Mouse (Mus musculus) lung, embryonic 14.5 days (tissue): Measurements from ENCODE around the gene Wipf1. TPM values are rescaled to one million over a fixed set of nuclear protein-coding genes. Genes with fewer than 3 reads are reported as not detected.

ENCODE experiments used
- ATAC-seq: fragments of 200-750 bp; cut with Nextera tagmentation; 2 replicates; pipeline ENCODE4 v1.8.0; 2017; ENCODE audit warnings: mild to moderate bottlenecking, moderate TSS enrichment, moderate library complexity; ENCODE audit not compliant: insufficient read depth
- DNase-seq: peaks from one replicate; pipeline ENCODE4 v3.0.0-alpha.2; 2015
- H3K27ac ChIP-seq: fragments of 300-500 bp; sonication (generic); 2 replicates; pipeline ENCODE4 v1.5.1; 2014; ENCODE audit warnings: low read depth, mild to moderate bottlenecking, moderate library complexity
- H3K27me3 ChIP-seq: fragments of 300-500 bp; sonication (generic); 2 replicates; pipeline ENCODE4 v1.6.1; 2014; ENCODE audit warnings: low read length, control low read depth; ENCODE audit not compliant: insufficient read depth
- H3K36me3 ChIP-seq: fragments of 300-500 bp; sonication (generic); 2 replicates; pipeline ENCODE4 v1.6.1; 2014; ENCODE audit warnings: control low read depth; ENCODE audit not compliant: insufficient read depth
- H3K4me1 ChIP-seq: fragments of 300-500 bp; sonication (generic); 2 replicates; pipeline ENCODE4 v1.6.1; 2014; ENCODE audit warnings: antibody characterized with exemption, control low read depth; ENCODE audit not compliant: insufficient read depth
- H3K4me2 ChIP-seq: fragments of 300-500 bp; sonication (generic); 2 replicates; pipeline ENCODE4 v1.6.1; 2014; ENCODE audit warnings: mild to moderate bottlenecking
- H3K4me3 ChIP-seq: fragments of 300-500 bp; sonication (generic); 2 replicates; pipeline ENCODE4 v1.5.1; 2014; ENCODE audit warnings: low read depth, low read length
- H3K9ac ChIP-seq: fragments of 300-500 bp; sonication (generic); 2 replicates; pipeline ENCODE4 v1.6.1; 2014
- H3K9me3 ChIP-seq: fragments of 300-500 bp; sonication (generic); 2 replicates; pipeline ENCODE4 v1.6.1; 2016; ENCODE audit warnings: low read depth, low read length, control low read depth
- CTCF ChIP-seq: IDR thresholded peaks from 2 replicates; pipeline ENCODE4 v1.5.1; 2016; ENCODE audit warnings: antibody characterized with exemption, low read depth
- WGBS: fragments of 180-500 bp; shearing (Covaris S2); extraction: QIAGEN DNeasy Blood & Tissue Kit; methylation state at CpG from one replicate; pipeline ENCODE4 v1.1.7; 2014; 5-methylcytosine and 5-hydroxymethylcytosine counted together
- polyA plus RNA-seq: library from polyadenylated mRNA; unstranded; fragments of >200 nt; fragmentation: Nextera tagmentation; extraction: Ambion mirVana; gene quantifications from 2 replicates; pipeline ENCODE4 v1.2.1, GENCODE M21; 2014

Wipf1 gene
- polyA plus RNA-seq, 1 experiment from 2014 or later = 14.8 TPM

- WGBS = 85% methylated on average over 7 of the region's 7 CpGs
- no peak overlapping the region for H3K27ac ChIP-seq
- no peaks in the 10 kb centered on the region for H3K36me3 ChIP-seq
- no peaks in the 10 kb centered on the region for H3K27me3 ChIP-seq
- H3K4me2 ChIP-seq = no peak overlapping the region
- H3K9ac ChIP-seq = no peak overlapping the region
- DNase-seq (no peak), ATAC-seq (no peak)
- TF ChIP-seq CTCF = no peak
- no peak overlapping the region for H3K4me3 ChIP-seq
- no peaks in the 10 kb centered on the region for H3K4me1 ChIP-seq
- H3K9me3 ChIP-seq = no peaks in the 10 kb centered on the region
Observed at GRCm38 (mm10) chr2:73404980-73405379, 124.6 kb downstream of the Wipf1 start.

GRCm38 (mm10) chr2:73404442-73404841 is 125.1 kb downstream of the Wipf1 start:
- TF ChIP-seq CTCF = no peak
- DNase-seq (no peak), ATAC-seq (no peak)
- no peak overlapping the region for H3K27ac ChIP-seq
- 81% methylated on average over 9 of the region's 9 CpGs for WGBS
- H3K4me2 ChIP-seq = no peak overlapping the region
- H3K4me1 ChIP-seq = no peaks in the 10 kb centered on the region
- no peaks in the 10 kb centered on the region for H3K9me3 ChIP-seq
- H3K4me3 ChIP-seq = no peak overlapping the region
- H3K36me3 ChIP-seq = no peaks in the 10 kb centered on the region
- no peak overlapping the region for H3K9ac ChIP-seq
- H3K27me3 ChIP-seq = no peaks in the 10 kb centered on the region

- DNase-seq = peak; percentile 47
- Histone ChIP-seq H3K4me3 (no peak overlapping the region), H3K9ac (no peak overlapping the region), H3K4me1 (no peaks in the 10 kb centered on the region), H3K27ac (no peak overlapping the region), H3K4me2 (no peak overlapping the region), H3K27me3 (no peaks in the 10 kb centered on the region), H3K36me3 (no peaks in the 10 kb centered on the region), H3K9me3 (no peaks in the 10 kb centered on the region)
- WGBS = 64% methylated on average over 15 of the region's 15 CpGs
- no peak for ATAC-seq
- peak; percentile 38 for TF ChIP-seq CTCF
Observed at GRCm38 (mm10) chr2:73403385-73404013, 126.0 kb downstream of the Wipf1 start.

GRCm38 (mm10) chr2:73401689-73402088 is 127.8 kb downstream of the Wipf1 start:
- Histone ChIP-seq H3K4me3 (no peak overlapping the region), H3K4me2 (no peak overlapping the region), H3K27me3 (no peaks in the 10 kb centered on the region), H3K4me1 (no peaks in the 10 kb centered on the region), H3K27ac (no peak overlapping the region), H3K9ac (no peak overlapping the region), H3K36me3 (no peaks in the 10 kb centered on the region), H3K9me3 (no peaks in the 10 kb centered on the region)
- no peak for DNase-seq
- 36% methylated on average over 1 of the region's 1 CpGs for WGBS
- no peak for ATAC-seq
- no peak for TF ChIP-seq CTCF

GRCm38 (mm10) chr2:73397476-73397875 is 132.1 kb downstream of the Wipf1 start:
- Histone ChIP-seq H3K9me3 (no peaks in the 10 kb centered on the region), H3K9ac (no peak overlapping the region), H3K27ac (no peak overlapping the region), H3K36me3 (no peaks in the 10 kb centered on the region), H3K4me2 (no peak overlapping the region), H3K27me3 (no peaks in the 10 kb centered on the region), H3K4me3 (no peak overlapping the region), H3K4me1 (no peaks in the 10 kb centered on the region)
- ATAC-seq = no peak
- WGBS = 89% methylated on average over 2 of the region's 2 CpGs
- DNase-seq = no peak
- no peak for TF ChIP-seq CTCF

- ATAC-seq = no peak
- WGBS = 83% methylated on average over 3 of the region's 3 CpGs
- DNase-seq = no peak
- H3K9ac ChIP-seq = no peak overlapping the region
- H3K4me3 ChIP-seq = no peak overlapping the region
- no peak for TF ChIP-seq CTCF
- no peak overlapping the region for H3K4me2 ChIP-seq
- no peaks in the 10 kb centered on the region for H3K9me3 ChIP-seq
- no peaks in the 10 kb centered on the region for H3K36me3 ChIP-seq
- no peak overlapping the region for H3K27ac ChIP-seq
- H3K27me3 ChIP-seq = no peaks in the 10 kb centered on the region
- no peaks in the 10 kb centered on the region for H3K4me1 ChIP-seq
Observed at GRCm38 (mm10) chr2:73396828-73397325, 132.7 kb downstream of the Wipf1 start.

- 61% methylated on average over 8 of the region's 8 CpGs for WGBS
- Histone ChIP-seq H3K27me3 (no peaks in the 10 kb centered on the region), H3K4me2 (no peak overlapping the region), H3K4me1 (no peaks in the 10 kb centered on the region), H3K4me3 (no peak overlapping the region), H3K36me3 (no peaks in the 10 kb centered on the region), H3K27ac (no peak overlapping the region), H3K9me3 (no peaks in the 10 kb centered on the region), H3K9ac (no peak overlapping the region)
- no peak for TF ChIP-seq CTCF
- no peak for DNase-seq
- ATAC-seq = no peak
Observed at GRCm38 (mm10) chr2:73395516-73395915, 134.0 kb downstream of the Wipf1 start.
